Mouse (Mus musculus) MEL (cell line): ENCODE measurements around the gene E130309D02Rik.

ENCODE experiments used
- CTCF ChIP-seq, 3 experiments: IDR thresholded peaks in 2 of 3; conservative IDR thresholded peaks in 1 of 3; 2 replicates each; pipeline ENCODE4 v1.5.1; 2011 to 2012; ENCODE audit warnings: low read length in 3 of 3, low read depth in 2 of 3, mild to moderate bottlenecking in 2 of 3, improper control_type of control experiment in 1 of 3, inconsistent platforms in 1 of 3, mixed read lengths in 1 of 3, moderate library complexity in 1 of 3; ENCODE audit not compliant: control insufficient read depth in 1 of 3, insufficient read depth in 1 of 3, poor library complexity in 1 of 3, severe bottlenecking in 1 of 3
- POLR2A ChIP-seq, 2 experiments: IDR thresholded peaks; 2 replicates each; pipeline ENCODE4 v1.6.1; 2011 to 2012; ENCODE audit warnings: low read length in 2 of 2, mild to moderate bottlenecking in 2 of 2, control low read depth in 1 of 2, improper control_type of control experiment in 1 of 2, low read depth in 1 of 2, moderate library complexity in 1 of 2; ENCODE audit not compliant: control insufficient read depth in 1 of 2, insufficient read depth in 1 of 2, poor library complexity in 1 of 2
- TCF12 ChIP-seq: IDR thresholded peaks from 2 replicates; pipeline ENCODE4 v1.6.1; 2014; ENCODE audit warnings: low read depth, mild to moderate bottlenecking, inconsistent platforms, low read length, improper control_type of control experiment, moderate library complexity
- UBTF ChIP-seq: IDR thresholded peaks from 2 replicates; pipeline ENCODE4 v1.6.1; 2012; ENCODE audit warnings: low read depth, mild to moderate bottlenecking, inconsistent platforms, low read length, improper control_type of control experiment, moderate library complexity, borderline replicate concordance; ENCODE audit not compliant: insufficient read depth

DNA sequence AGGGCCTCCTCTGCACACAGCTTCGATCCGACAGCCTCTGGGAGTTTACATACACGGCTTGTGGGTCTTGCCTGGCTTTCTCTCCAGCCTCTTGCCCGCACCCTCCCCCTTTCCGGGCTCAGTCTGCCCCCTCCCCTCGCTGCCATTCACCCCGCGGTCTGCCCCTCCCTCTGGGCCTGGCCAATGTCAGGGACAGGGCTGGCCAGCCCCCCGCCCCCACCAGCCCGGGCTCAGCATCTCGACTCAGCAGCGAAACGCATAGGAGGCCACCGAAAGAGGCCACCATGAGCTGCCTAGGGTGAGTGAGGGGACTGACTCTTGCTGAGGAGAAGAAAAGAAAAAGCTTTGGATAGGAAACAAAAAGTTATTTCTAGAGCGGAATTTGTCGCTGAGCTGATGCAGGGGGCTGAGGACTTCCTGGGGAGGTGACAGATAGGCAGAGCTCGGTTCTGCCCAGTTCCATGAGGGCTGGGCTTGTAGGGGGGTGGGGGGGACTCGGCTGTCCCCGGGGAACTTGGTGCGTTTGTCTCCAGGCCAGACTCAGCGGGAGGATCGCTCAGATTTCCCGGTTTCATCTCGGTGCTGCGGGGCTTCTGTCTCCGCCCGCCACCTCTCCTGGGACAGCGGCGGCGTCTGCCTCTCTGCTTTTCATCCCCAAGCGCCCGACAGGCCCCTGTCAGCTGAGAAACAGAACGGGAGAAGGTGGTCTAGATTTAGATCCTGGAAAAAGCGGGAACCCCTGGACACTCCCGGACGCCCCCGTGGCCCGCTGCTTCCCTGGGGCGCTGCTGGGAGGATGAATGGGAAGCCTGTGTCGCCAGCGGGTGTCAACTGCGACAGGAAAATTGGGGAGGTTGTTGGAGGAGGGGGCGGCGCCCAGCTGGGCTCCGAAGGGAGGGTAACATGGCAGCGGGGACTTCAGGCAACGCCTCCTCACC is 48.8 kb upstream of the E130309D02Rik start:
- TF ChIP-seq TCF12 (no peak), UBTF (no peak), CTCF (IDR thresholded peaks at IDR 0.05 in 2 of 3, conservative IDR thresholded peaks at IDR 0.05 in 1 of 3; ENCODE audit: control insufficient read depth in 1 of 3, insufficient read depth in 1 of 3, low read depth in 2 of 3, low read length in 3 of 3, poor library complexity in 1 of 3, severe bottlenecking in 1 of 3) (no peak), POLR2A (IDR thresholded peaks at IDR 0.05; ENCODE audit: control insufficient read depth in 1 of 2, insufficient read depth in 1 of 2, low read depth in 1 of 2, low read length in 2 of 2, poor library complexity in 1 of 2) (no peak)
